Mouse (Mus musculus) cortical plate, adult 2 months (tissue): Measurements from ENCODE around the gene Olfr1293-ps.

ENCODE experiments used
- CTCF ChIP-seq: fragments of 200-500 bp; IDR thresholded peaks from 2 replicates; pipeline ENCODE4 v1.5.1; 2011; ENCODE audit warnings: mild to moderate bottlenecking, control low read depth, low read length; ENCODE audit not compliant: insufficient read depth; ENCODE audit errors: extremely low read depth
- POLR2A ChIP-seq: fragments of 200-500 bp; IDR thresholded peaks from 2 replicates; pipeline ENCODE4 v1.6.1; 2011; ENCODE audit warnings: mild to moderate bottlenecking, low read length, control low read depth; ENCODE audit not compliant: insufficient read depth; ENCODE audit errors: extremely low read depth

DNA sequence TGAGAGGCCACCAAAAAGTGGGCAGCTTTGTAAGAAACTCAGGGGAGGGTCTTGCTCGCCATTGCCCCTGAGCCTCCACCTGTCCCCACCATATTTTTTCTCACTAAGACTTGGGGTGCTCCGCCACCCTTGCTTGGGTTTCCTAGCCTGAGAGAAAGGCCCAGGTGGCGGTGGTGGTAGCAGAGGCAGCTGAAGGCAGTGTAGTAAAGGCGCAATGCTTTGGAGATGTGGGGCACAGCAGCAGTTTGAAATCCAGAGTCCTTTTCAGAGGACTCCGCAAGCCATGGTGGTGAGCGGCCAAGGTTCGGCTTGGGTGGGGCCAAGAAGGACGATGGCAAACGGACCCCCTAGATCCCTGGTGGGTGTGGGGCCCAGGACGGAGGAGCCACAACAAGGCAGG is 7.6 kb upstream of the Olfr1293-ps start:
- no peak for TF ChIP-seq CTCF
- TF ChIP-seq POLR2A = no peak
